Mouse (Mus musculus) hindbrain, embryonic 11.5 days (tissue): ENCODE measurements around the gene Atp8b4. TPM values are rescaled to one million over a fixed set of nuclear protein-coding genes. Genes with fewer than 3 reads are reported as not detected.
"Not testable (repeated sequence)": the region's sequence is repeated elsewhere in the genome, so short reads cannot be mapped to it uniquely, and the experiment has no call there.

Experiments used
- ATAC-seq: fragments of 200-750 bp; cut with Nextera tagmentation; 2 replicates; pipeline ENCODE4 v1.8.0; 2017; ENCODE audit warnings: mild to moderate bottlenecking, moderate TSS enrichment, moderate library complexity; ENCODE audit not compliant: low FRiP score
- DNase-seq: peaks from one replicate; pipeline ENCODE4 v3.0.0-alpha.2; 2015; ENCODE audit warnings: low spot score
- H3K27ac ChIP-seq: fragments of 300-500 bp; sonication (generic); 2 replicates; pipeline ENCODE4 v1.5.1; 2014; ENCODE audit warnings: mild to moderate bottlenecking, low read depth, low read length
- H3K27me3 ChIP-seq: fragments of 300-500 bp; sonication (generic); 2 replicates; pipeline ENCODE4 v1.6.1; 2014; ENCODE audit warnings: mild to moderate bottlenecking, low read length, moderate library complexity, mixed read lengths; ENCODE audit not compliant: control insufficient read depth, insufficient read depth
- H3K36me3 ChIP-seq: fragments of 300-500 bp; sonication (generic); 2 replicates; pipeline ENCODE4 v1.6.1; 2014; ENCODE audit warnings: mild to moderate bottlenecking, low read length, moderate library complexity, mixed read lengths; ENCODE audit not compliant: control insufficient read depth, insufficient read depth
- H3K4me1 ChIP-seq: fragments of 300-500 bp; sonication (generic); replicated peaks from 2 replicates; pipeline ENCODE4 v1.6.1; 2014; ENCODE audit warnings: low read length, mixed read lengths; ENCODE audit not compliant: control insufficient read depth, insufficient read depth
- H3K4me2 ChIP-seq: fragments of 300-500 bp; sonication (generic); replicated peaks from 2 replicates; pipeline ENCODE4 v1.6.1; 2014; ENCODE audit warnings: mild to moderate bottlenecking, low read depth, low read length
- H3K4me3 ChIP-seq: fragments of 300-500 bp; sonication (generic); 2 replicates; pipeline ENCODE4 v1.5.1; 2014; ENCODE audit warnings: low read depth, low read length
- H3K9ac ChIP-seq: fragments of 300-500 bp; sonication (generic); 2 replicates; pipeline ENCODE4 v1.6.1; 2014; ENCODE audit warnings: low read depth, low read length
- H3K9me3 ChIP-seq: fragments of 300-500 bp; sonication (generic); 2 replicates; pipeline ENCODE4 v1.6.1; 2016; ENCODE audit warnings: low read length; ENCODE audit not compliant: control insufficient read depth
- WGBS: fragments of 180-500 bp; shearing (Covaris S2); extraction: QIAGEN DNeasy Blood & Tissue Kit; methylation state at CpG from one replicate; pipeline ENCODE4 v1.1.7; 2014; 5-methylcytosine and 5-hydroxymethylcytosine counted together
- polyA plus RNA-seq: library from polyadenylated mRNA; unstranded; fragments of >200 nt; fragmentation: Nextera tagmentation; extraction: Ambion mirVana; gene quantifications from 2 replicates; pipeline ENCODE4 v1.2.1, GENCODE M21; 2014

Atp8b4 gene
- polyA plus RNA-seq, 1 experiment from 2014 or later, result 0.06 TPM

DNA sequence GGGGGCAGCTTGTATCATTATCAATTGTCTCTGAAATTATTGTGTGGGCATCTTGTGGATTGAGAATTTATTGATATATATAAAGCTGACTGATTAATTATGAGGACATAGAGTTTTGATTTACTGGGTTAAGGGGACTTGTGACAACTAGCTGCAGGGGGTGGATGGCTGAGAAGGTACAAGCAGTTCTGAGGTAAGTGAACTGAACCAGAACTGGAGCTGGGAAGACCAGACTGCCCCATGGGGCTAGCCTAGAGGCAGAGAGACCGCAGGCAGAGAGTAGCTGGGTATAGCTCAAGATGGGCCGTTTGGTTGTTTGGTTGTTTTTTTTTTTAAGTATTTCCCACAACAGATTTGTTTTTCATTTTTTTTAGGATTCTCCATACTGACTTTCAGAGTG is 23.8 kb upstream of the Atp8b4 start:
- Histone ChIP-seq H3K4me1 (no peaks in the 10 kb centered on the region), H3K27ac (no peak overlapping the region), H3K27me3 (no peaks in the 10 kb centered on the region), H3K4me2 (no peak overlapping the region), H3K4me3 (no peak overlapping the region), H3K9me3 (no peaks in the 10 kb centered on the region), H3K36me3 (no peaks in the 10 kb centered on the region), H3K9ac (no peak overlapping the region)
- 87% methylated on average over 2 of the region's 2 CpGs for WGBS
- DNase-seq (no peak), ATAC-seq (no peak)

DNA sequence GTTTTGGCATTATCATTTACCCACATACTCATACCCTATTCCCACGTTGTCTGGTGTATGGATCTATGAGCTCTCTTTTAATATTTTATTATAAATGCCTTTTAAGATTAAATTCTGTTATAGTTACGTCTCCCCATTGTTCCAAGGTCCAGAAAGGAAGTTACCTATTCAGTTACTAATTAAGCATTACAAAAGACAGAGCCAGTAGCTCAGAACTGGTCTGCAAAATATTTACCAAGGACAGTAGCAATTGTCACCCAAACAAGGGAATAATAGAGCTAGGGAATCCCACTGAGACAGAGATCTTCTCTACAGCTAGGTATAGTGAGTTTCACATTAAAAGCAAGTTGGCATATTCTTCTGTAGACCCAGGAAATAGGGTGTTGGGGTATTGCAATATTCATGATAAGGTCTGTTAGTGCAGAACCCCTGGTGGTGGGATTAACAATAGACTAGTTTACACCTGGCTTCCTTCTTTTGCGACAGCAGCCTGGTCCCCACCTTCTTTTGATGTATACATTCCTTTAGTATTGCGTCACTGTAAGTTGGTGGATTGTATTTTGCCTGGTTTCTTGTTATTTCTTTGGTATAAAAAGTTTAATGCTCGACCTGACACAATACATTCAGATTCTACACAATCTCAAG is 22.7 kb upstream of the Atp8b4 start:
- DNase-seq, H3K9ac ChIP-seq, H3K4me3 ChIP-seq, H3K36me3 ChIP-seq, H3K27me3 ChIP-seq, H3K4me2 ChIP-seq, H3K27ac ChIP-seq, H3K9me3 ChIP-seq, ATAC-seq, H3K4me1 ChIP-seq: not testable (repeated sequence)
- 65% methylated on average over 5 of the region's 5 CpGs for WGBS

DNA sequence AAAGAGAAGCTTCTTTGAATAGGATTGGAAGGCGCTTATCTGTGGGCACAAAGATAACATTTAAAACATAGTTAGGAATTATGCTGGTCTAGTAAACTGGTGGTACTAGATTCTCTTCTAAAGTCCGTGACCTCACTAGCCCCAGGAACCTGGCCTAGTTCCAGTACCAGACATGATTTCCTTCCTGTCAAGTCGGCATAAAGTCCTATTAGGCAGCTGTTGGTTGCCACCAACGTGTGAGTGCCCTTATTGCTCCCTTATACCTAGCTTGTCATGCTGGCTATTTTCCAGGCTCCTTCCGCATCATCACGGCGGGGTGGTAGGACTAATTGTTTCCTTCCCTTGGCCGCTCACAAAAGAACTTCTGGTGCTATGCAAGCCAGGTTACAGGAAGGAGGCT is 21.6 kb upstream of the Atp8b4 start:
- Histone ChIP-seq H3K4me2 (no peak overlapping the region), H3K9me3 (no peaks in the 10 kb centered on the region), H3K4me1 (no peaks in the 10 kb centered on the region), H3K27ac (no peak overlapping the region), H3K9ac (no peak overlapping the region), H3K4me3 (no peak overlapping the region), H3K27me3 (no peaks in the 10 kb centered on the region), H3K36me3 (no peaks in the 10 kb centered on the region)
- ATAC-seq, result no peak
- no peak for DNase-seq
- 86% methylated on average over 8 of the region's 8 CpGs for WGBS

DNA sequence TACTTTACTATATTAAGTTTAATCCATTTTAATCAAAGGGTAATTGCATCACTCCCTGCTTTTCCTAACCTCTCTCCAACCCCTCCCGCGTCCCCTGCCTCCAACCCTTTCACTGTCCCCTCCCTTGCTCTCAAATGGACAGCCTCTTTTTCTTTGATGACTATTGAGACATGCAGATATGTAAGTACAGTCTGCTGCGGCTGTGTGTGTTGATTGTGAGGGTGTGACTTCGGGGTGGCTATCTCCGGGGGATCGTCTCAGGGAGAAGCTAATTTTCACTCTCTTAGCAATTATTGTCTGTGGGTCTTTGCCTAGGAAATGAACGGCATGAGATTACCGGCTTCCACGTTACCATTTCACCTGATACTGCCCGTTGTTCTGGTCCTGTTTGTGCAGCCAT is 21.0 kb upstream of the Atp8b4 start:
- Histone ChIP-seq H3K4me2 (no peak overlapping the region), H3K4me1 (no peaks in the 10 kb centered on the region), H3K36me3 (no peaks in the 10 kb centered on the region), H3K27me3 (no peaks in the 10 kb centered on the region), H3K27ac (no peak overlapping the region), H3K9me3 (no peaks in the 10 kb centered on the region), H3K4me3 (no peak overlapping the region), H3K9ac (no peak overlapping the region)
- DNase-seq, result no peak
- 80% methylated on average over 10 of the region's 10 CpGs for WGBS
- ATAC-seq, result no peak

DNA sequence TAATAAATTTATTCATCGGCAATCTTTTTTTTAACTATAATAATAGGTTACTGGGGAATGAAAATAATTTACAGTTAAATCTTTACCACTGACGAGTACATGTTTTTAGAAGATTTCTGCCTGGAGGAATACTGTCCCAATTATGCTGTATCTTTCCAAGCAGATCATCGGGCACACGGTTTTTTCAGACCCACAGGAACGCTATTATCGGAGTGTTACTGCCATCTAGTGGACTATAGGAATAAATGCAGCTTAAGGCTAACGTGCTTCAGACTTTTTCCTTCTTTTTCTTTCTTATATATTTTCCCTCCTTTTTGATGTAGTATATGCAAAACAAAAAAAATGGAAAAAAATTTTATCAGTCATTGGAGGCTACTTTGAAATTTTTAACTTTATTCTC is 20.4 kb upstream of the Atp8b4 start:
- H3K36me3 ChIP-seq, result no peaks in the 10 kb centered on the region
- 17% methylated on average over 7 of the region's 7 CpGs for WGBS
- peak; percentile 61; the same call in 1 of the 2 replicates for ATAC-seq

DNA sequence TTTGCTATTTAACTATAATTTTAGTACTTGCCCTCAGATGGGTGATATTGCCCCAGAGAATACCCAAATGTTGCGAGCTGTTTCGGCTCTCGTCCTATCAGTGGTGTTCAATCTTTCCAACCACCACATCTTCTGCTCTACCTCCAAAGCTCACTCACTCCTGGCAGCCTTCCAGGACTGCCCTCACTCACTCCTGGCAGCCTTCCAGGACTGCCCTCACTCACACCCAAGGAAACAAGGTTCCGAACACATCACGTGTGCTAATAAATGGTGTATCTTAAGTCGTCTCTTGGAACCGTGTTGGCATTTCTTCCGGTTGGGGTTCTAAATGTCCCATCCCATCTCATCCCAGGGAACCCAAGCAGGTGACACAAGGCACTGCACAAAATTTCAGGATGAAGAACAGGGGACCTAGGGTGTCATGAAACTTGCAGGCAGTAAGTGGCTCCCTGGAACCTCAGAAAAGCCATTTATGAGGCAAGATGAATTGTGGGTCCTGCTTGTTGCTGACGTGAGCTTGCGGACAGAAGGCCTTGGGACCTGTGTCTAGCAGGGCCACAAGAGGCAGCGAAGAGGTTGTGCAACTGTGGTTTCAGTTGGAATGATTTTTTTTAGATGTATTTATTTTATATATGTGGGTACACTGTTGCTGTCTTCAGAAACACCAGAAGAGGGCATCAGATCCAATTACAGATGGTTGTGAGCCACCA is 19.6 kb upstream of the Atp8b4 start:
- 91% methylated on average over 11 of the region's 11 CpGs for WGBS
- H3K9me3 ChIP-seq, result no peaks in the 10 kb centered on the region
- H3K27me3 ChIP-seq, result no peaks in the 10 kb centered on the region
- H3K4me3 ChIP-seq, result no peak overlapping the region
- ATAC-seq, result no peak
- H3K4me2 ChIP-seq, result no peak overlapping the region
- no peak for DNase-seq
- H3K9ac ChIP-seq, result no peak overlapping the region
- H3K36me3 ChIP-seq, result no peaks in the 10 kb centered on the region
- H3K4me1 ChIP-seq, result no peaks in the 10 kb centered on the region
- H3K27ac ChIP-seq, result no peak overlapping the region

More for the DNA sequence above, 20.4 kb upstream of the Atp8b4 start:
- Histone ChIP-seq H3K27me3 (no peaks in the 10 kb centered on the region), H3K4me3 (no peak overlapping the region), H3K4me1 (no peaks in the 10 kb centered on the region), H3K9me3 (no peaks in the 10 kb centered on the region), H3K27ac (no peak overlapping the region), H3K9ac (no peak overlapping the region), H3K4me2 (no peak overlapping the region)
- peak; percentile 59 for DNase-seq

DNA sequence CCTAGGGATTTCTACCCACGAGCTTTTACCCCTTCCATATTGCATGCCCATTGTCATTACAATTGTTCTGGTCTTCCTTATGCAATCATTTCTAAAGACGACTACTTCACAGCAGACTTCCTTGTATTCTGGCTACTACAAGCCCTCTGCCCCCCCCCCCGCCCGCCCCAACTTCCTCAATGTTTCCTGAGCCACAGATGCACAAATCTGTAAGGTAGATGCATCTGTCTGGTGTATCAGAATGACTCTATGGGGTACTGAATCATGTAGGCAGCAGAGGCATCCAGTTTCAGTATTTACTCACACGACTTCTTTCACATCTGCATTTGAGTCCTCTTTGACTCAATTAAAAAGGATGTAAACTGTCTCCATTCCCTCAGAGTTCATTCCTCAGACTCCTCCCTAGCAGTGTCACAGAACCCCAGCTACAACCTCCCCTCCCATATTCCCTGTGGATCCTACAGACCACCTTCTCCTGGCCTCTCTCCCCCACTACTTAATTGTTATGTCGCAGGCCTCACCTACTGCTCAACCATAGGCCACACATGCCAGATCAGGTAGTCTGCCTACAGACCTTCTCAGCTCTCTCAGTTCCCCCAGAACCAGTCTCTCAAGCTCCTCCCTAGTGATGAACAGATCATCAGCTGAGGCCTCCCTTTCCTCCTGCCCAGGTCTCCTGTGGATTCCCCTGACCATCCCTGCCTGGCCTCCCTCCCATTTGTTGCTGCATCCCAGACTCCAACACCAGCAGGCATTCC is 14.8 kb upstream of the Atp8b4 start:
- no peak for ATAC-seq
- Histone ChIP-seq H3K4me2 (no peak overlapping the region), H3K27me3 (no peaks in the 10 kb centered on the region), H3K36me3 (no peaks in the 10 kb centered on the region), H3K9me3 (no peaks in the 10 kb centered on the region), H3K4me3 (no peak overlapping the region), H3K4me1 (no peaks in the 10 kb centered on the region), H3K27ac (no peak overlapping the region), H3K9ac (no peak overlapping the region)
- DNase-seq, result no peak
- WGBS, result 82% methylated on average over 6 of the region's 6 CpGs

DNA sequence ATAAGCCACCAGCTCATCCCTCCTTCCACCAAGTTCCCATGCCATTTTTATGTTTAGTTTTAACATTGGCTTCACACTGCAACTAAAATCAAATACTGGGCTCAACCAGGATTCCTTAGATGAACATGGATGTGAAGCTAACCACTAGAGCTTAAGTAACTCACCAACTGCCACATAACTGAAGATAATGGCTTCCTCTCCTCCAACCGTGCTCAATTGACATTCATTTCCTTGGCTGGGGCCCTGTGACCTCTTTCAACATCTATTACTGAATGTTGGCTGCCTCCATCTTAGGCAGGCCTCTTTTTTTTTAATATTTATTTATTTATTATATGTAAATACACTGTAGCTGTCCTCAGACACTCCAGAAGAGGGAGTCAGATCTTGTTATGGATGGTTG is 7.8 kb upstream of the Atp8b4 start:
- H3K9ac ChIP-seq, result no peak overlapping the region
- H3K27ac ChIP-seq, result no peak overlapping the region
- no peak overlapping the region for H3K4me3 ChIP-seq
- DNase-seq (no peak), ATAC-seq (no peak)
- no peak overlapping the region for H3K4me2 ChIP-seq
- no peaks in the 10 kb centered on the region for H3K9me3 ChIP-seq
- no peaks in the 10 kb centered on the region for H3K4me1 ChIP-seq
- no peaks in the 10 kb centered on the region for H3K27me3 ChIP-seq
- no peaks in the 10 kb centered on the region for H3K36me3 ChIP-seq
- 61% methylated on average over 1 of the region's 1 CpGs for WGBS
